Mouse (Mus musculus): ENCODE measurements around the gene Erap1.
A peak's percentile ranks its signal among the peaks of the same experiment; 100 is the strongest.
"Not testable (repeated sequence)": the region's sequence is repeated elsewhere in the genome, so short reads cannot be mapped to it uniquely, and the experiment has no call there.

Gene Erap1

GRCm38 (mm10) chr13:74638793-74639711 is at the start of gene Erap1:
Gene Erap1, plus strand, starts transcription at chr13:74639568.
- DNase-seq (ENCODE audit: low spot score in 2 of 2), result peak; percentile 20 to 32

- peak; percentile 2 for DNase-seq (ENCODE audit: low spot score in 2 of 2)
Measured at GRCm38 (mm10) chr13:74591401-74591821, 48.0 kb upstream of the Erap1 start.

GRCm38 (mm10) chr13:74591828-74592227 is 47.5 kb upstream of the Erap1 start:
- DNase-seq (ENCODE audit: low spot score in 2 of 2), result not testable (repeated sequence)

DNA sequence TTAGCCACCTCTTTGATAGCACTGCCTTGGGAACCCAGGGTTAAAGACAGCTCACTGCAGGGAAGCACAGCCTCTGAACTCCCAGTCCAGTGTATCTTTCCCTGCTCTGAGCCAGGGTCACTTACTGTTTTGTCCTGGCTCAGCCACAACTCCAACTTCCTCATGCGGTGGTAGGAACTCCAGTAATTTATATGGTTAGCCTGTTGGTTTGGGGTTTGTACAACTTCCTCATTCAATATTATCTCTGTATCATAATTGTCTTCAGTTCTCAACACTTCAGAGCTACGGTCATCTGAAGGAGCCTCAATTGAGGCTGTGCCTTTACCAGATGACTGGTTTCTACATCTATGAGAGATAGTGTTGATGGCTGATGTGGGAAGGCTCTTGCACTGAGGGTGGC is 42.3 kb upstream of the Erap1 start:
- DNase-seq (ENCODE audit: low spot score in 2 of 2), result not testable (repeated sequence)

DNA sequence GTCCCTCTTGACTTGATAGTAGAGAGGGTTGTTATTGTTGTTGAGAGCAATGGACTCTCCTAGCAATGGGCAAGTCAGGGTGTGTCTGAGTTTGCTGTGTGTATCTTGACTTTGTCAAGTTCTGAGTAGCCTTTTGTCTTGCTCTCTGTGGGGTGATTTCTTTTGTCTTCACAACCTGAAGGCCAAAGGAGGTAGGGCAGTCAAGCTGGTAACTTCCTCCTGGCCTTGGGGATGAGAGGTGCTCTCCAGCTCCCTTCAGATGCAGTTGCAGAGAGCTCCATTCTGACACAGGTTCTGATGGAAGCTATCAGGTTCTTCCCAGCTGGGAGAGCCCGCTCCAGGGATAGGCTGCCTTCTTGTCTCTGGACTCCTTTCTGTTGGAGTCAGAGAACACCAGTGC is 37.6 kb upstream of the Erap1 start:
- not testable (repeated sequence) for DNase-seq (ENCODE audit: low spot score in 2 of 2)

- DNase-seq (ENCODE audit: low spot score in 2 of 2), result peak; percentile 81 to 86
Measured at GRCm38 (mm10) chr13:74617163-74618019, 22.0 kb upstream of the Erap1 start.

DNA sequence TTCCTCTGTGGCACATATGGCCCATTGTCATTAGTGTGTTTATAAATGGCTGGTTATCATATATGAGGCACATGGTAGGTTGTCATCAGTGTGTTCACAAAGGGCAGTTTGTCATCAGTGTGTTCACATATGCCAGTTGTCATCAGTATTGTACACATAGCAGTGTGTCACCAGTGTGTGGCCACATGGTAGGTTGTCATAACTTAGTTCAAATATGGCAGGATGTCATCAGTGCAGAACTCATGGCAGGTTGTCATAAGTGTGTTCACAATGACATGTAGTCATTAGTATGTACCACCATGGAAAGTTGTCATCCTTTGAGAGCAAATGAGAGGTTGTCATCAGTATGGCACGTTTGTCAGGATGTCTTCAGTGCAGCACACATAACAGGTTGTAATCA is 7.0 kb upstream of the Erap1 start:
- DNase-seq (ENCODE audit: low spot score in 2 of 2), result no peak

DNA sequence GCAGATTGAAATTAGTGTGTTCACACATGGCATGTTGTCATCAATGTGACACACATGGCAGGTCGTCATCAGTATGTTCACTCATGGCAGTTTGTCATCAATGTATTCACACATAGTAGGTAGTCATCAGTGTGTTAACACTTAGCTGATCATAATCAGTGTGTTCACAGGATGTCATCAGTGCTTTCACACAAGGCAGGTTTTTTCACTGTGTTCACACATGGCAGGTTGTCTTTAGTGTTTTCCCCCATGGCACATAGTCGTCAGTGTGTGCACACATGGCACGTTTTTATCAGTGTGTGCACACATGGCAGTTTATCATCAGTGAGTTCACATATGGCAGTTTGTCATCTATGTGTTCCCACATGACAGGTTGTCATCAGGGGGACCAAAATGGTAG is 6.5 kb upstream of the Erap1 start:
- no peak for DNase-seq (ENCODE audit: low spot score in 2 of 2)

- DNase-seq (ENCODE audit: low spot score in 2 of 2), result peak; percentile 81
Measured at GRCm38 (mm10) chr13:74639712-74640522, 549 bp downstream of the Erap1 start.

DNA sequence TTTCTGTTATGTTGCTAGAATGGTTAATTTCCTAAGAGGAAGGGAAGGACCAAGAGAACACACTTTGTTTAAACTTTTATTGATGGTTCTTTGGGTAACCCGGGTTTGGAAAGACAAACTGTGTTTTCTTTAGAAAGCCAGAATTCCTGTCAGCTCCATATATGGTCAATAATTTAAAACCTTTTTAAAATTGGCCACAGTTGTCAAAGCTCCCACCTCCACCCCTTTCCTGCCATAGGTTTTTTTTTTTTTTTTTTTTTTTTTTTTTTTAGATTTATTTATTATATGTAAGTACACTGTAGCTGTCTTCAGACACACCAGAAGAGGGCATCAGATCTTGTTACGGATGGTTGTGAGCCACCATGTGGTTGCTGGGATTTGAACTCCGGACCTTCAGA is 1.2 kb downstream of the Erap1 start:
- DNase-seq (ENCODE audit: low spot score in 2 of 2), result not testable (repeated sequence)

DNA sequence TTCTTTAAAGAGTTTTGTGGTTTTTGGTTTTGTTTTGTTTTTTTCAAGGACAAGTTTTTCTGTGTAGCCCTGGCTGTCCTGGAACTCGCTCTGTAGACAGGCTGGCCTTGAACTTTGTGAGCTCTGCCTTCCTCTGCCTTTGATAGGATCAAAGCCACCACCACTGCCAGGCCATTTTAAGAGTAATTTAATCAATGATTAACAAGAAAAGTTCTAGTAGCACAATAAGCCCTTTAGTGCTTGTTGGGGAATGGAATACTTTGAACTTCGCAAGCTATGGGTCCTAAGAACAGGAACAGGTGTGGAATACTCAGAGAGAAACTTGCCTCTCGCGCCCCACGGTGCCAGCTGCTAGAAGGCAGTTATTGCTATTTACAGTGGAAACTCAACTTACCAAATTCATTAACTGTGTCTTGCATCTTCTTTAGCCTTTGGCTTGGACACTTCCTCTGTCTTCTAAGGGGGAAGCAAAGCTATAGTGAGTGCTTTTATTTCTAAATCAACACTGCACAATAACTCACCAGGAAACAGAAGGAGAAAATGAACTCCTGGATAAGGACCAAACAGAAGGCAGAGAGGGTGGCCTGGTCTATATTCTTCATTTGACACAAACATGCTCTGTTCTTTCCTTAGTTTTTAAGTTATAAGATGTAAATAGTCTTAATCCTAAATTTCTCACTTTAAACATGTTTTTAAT is 56.3 kb downstream of the Erap1 start:
- DNase-seq (ENCODE audit: low spot score in 2 of 2), result no peak

GRCm38 (mm10) chr13:74696225-74696624 is 56.9 kb downstream of the Erap1 start:
- no peak for DNase-seq (ENCODE audit: low spot score in 2 of 2)

DNA sequence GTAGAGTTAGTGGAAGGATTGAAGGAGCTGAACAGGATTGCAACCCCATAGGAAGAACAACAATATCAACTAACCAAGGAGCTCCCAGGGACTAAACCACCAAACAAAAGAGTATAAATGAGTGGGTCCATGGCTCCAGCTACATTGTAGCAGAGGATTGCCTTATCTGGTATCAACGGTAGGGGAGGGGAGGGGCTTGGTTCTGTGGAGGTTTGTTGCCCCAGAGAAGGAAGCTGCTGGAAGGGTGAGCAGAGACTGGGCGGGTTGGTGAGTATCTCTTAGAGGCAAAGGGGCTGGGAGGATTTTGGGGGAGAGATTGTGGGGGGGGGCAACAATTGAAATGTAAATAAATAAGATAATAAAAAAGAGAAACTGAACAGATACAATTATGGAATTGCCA is 79.6 kb downstream of the Erap1 start:
- DNase-seq (ENCODE audit: low spot score in 2 of 2), result no peak

- no peak for DNase-seq (ENCODE audit: low spot score in 2 of 2)
Measured at GRCm38 (mm10) chr13:74733726-74734125, 94.4 kb downstream of the Erap1 start.

DNA sequence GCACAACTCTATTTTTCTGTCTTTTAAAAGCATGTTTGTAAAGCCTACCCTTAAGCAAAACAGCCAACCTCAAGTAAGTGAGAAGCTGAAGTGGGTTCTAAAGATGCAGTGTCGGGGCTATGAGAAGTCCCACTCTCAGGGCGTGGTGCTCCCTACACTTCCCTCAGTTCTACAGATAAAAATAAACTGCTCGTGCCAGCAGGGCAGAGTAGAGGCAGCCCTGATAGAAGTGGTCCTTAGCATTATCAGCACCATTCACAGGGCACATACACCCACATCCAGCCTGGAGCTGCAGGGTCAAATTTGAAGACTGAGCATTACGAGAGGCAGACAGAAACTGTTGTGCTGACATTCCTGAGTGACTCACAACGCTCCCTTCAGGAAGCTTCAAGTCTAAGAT is 96.5 kb downstream of the Erap1 start:
- DNase-seq (ENCODE audit: low spot score in 2 of 2), result peak; percentile 35 to 63

DNA sequence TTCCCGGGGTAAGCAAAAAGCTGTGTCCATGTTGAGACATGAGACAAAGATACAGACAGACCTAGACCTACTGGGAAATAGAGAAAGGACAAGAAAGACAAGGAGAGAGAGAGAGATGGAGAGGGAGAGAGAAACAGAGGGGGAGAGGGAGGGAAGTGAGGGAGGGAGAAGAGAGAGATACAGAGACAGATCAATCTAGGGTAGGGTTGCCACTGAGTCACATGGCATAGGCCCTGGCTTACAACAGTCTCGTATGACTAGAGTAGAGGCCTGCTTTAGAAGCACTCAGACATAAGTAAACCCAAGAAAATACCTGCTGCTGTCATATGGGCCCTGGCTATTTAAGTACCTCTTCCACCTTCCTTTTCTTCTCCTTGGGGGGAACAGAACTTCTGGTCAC is 97.0 kb downstream of the Erap1 start:
- DNase-seq (ENCODE audit: low spot score in 2 of 2), result no peak
